Mouse (Mus musculus): ENCODE results near the gene Atp6v0e2.
"Not testable (repeated sequence)": the region's sequence is repeated elsewhere in the genome, so short reads cannot be mapped to it uniquely, and the experiment has no call there.

Gene Atp6v0e2

DNA sequence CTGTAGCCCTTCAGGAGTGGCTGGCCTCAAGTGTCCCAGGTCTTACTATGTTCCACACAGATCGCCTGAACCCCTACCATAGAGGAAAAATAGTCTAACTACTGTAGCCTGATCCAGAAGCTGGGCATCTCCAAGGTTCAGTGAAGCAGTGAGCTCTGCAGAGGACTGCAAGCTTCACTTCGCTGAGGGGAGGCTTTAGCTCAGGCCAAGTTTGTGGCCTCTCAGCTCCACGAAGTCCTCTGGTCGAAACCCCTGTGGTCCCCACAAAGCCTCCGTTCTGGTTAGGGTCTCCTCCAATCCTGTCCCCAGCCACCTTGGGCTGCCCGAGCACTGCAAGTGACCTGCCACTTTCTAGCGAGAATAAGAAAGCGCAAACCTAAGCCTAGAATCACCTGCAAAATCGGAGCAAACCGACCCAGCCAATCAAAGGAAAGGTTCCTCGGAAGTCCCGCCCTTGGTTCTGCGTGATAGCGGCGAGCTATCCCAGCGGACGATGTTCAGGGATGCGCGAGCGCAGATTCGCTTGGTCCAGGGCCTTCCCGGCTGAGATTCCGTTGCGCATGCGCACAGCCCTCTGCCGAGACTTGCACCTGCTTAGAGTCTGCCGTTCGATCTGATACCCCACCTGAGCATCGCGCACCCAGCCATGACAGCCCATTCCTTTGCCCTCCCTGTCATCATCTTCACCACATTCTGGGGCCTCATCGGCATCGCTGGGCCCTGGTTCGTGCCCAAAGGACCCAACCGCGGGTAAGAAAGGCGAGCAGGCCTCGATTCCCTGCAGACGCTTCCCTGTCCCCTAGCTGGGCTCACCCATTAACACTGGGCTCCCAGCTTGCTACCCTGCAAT lies at the start of gene Atp6v0e2:
TSS of gene Atp6v0e2 (plus strand) at position 511 of the 850 bp plus-strand sequence.
- DNase-seq (ENCODE audit: low spot score in 2 of 2): no peak

GRCm38 (mm10) chr6:48487747-48488725 lies 49.4 kb upstream of the Atp6v0e2 start:
- DNase-seq (ENCODE audit: low spot score in 2 of 2): peak in 1 of 2 experiments; percentile 16

DNA sequence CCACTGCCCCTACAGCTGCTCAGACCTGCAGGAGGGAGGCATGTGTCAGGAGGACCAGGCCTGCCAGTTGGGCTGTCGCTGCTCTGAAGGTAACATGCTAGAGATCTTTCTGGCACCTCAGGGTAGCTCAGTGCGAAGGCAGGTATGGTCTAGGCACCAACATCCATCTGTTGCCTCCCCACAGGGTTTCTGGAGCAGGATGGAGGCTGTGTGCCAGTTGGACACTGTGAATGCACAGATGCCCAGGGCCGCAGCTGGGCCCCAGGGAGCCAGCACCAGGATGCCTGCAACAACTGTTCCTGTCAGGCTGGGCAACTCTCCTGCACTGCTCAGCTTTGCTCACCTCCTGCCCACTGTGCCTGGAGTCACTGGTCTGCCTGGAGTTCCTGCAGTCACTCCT lies 47.7 kb upstream of the Atp6v0e2 start:
- no peak for DNase-seq (ENCODE audit: low spot score in 2 of 2)

GRCm38 (mm10) chr6:48491361-48491760 lies 46.1 kb upstream of the Atp6v0e2 start:
- no peak for DNase-seq (ENCODE audit: low spot score in 2 of 2)

DNA sequence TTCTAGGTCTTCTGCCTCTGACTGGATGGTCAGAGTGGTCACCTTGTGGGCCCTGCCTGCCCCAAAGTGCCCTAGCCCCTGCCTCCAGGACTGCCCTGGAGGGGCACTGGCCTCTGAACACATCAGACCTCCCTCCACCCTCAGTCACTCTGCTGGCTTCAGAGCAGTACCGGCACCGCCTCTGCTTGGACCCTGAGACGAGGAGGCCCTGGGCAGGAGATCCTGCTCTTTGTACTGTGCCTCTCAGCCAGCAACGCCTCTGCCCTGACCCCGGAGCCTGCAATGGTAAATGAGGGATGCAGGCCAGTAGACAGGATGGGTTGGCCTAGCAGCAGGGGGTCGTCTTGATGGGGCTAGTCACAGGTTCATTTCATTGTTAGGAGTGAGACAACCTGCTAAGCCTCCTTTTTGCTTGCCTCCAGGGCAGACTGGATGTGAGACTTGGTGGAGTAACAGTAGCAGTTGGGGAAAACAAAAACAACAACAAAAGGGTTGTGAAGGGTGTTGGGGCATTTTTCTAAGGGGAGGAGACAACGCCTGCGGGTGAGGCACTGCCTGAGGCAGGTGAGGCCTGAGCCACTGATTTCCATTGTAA lies 44.2 kb upstream of the Atp6v0e2 start:
- no peak for DNase-seq (ENCODE audit: low spot score in 2 of 2)

DNA sequence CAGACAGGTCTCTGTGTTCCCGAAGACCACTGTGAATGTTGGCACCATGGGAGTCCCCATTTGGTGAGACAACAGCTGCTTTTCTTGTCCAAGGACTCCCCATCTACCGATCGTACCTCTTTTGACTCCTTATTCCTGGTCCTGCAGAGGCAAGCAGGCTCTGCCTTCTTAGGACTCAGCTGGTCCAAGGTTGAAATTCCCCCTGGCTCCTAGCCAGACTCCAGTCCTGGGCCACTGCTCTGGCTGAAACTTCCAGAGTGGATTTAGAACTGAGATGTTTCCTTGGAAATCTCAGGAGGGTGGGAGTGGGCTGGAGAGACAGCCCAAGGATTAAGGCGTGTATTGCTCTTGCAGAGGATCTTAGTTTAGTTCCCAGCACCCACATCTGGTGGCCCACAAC lies 39.9 kb upstream of the Atp6v0e2 start:
- no peak for DNase-seq (ENCODE audit: low spot score in 2 of 2)

DNA sequence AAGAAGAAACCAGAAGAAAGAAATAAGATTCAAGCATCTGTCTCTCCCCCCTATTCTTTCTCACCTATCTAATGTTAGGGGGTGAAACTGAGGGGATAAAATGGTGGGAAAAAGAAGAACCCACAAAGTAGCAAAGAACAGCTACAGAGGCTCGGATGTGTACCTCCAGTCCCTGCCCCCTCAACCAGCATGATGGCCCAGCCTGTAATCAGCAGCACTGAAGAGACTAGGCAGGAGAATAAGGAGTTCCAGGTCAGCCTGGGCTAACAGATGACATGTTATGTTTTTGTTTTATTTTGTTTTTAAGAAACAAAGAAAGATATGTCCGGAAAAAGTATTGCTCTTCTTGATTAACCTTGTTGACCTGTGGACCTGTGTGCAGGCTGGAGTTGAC lies 33.6 kb upstream of the Atp6v0e2 start:
- DNase-seq (ENCODE audit: low spot score in 2 of 2): no peak

- peak; percentile 40 to 42 for DNase-seq (ENCODE audit: low spot score in 2 of 2)
Measured at GRCm38 (mm10) chr6:48504241-48504854, 33.1 kb upstream of the Atp6v0e2 start.

DNA sequence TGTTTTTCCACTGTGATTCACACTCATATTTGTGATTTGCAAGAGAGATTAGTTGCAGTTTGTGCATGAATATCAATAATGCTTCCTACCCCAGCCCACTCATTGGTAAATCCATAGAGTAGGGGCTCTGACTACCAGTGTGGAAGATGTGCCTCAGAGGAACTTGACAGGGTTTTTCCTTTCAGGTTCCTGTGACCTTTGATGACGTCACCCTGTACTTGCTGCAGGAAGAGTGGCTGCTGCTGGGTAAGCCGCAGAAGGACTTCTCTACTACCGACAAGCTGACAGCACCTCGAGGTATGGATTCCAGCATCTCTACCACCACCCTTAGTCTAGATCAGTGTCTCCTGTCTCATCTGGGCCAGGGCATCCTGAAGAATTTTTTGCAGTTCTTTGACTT lies 29.3 kb upstream of the Atp6v0e2 start:
- no peak for DNase-seq (ENCODE audit: low spot score in 2 of 2)

DNA sequence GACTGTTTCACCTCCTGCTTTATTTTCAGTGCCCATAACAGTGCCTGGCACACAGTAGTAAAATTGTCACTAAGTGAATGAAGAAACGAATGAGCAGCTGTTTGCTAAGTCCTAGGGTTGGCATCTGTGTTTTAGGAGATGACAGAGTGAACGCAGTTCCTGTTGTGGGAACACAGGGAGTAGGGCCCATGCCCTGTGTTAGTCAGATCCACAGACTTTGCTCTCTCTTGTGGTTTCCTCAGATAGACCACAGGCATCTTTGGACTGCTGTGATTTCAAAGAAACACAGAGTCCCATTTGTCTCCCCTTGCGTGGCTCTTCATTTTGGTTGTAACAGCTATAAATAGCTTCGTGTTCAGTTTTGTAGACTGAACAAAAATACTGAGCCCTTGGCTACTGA lies 27.0 kb upstream of the Atp6v0e2 start:
- no peak for DNase-seq (ENCODE audit: low spot score in 2 of 2)

- DNase-seq (ENCODE audit: low spot score in 2 of 2): no peak
Measured at GRCm38 (mm10) chr6:48511861-48512260, 25.6 kb upstream of the Atp6v0e2 start.

- DNase-seq (ENCODE audit: low spot score in 2 of 2): not testable (repeated sequence)
Measured at GRCm38 (mm10) chr6:48524882-48525281, 12.5 kb upstream of the Atp6v0e2 start.

GRCm38 (mm10) chr6:48527901-48528300 lies 9.5 kb upstream of the Atp6v0e2 start:
- DNase-seq (ENCODE audit: low spot score in 2 of 2): no peak

GRCm38 (mm10) chr6:48529261-48529660 lies 8.2 kb upstream of the Atp6v0e2 start:
- no peak for DNase-seq (ENCODE audit: low spot score in 2 of 2)

GRCm38 (mm10) chr6:48529871-48530440 lies 7.5 kb upstream of the Atp6v0e2 start:
- no peak for DNase-seq (ENCODE audit: low spot score in 2 of 2)

DNA sequence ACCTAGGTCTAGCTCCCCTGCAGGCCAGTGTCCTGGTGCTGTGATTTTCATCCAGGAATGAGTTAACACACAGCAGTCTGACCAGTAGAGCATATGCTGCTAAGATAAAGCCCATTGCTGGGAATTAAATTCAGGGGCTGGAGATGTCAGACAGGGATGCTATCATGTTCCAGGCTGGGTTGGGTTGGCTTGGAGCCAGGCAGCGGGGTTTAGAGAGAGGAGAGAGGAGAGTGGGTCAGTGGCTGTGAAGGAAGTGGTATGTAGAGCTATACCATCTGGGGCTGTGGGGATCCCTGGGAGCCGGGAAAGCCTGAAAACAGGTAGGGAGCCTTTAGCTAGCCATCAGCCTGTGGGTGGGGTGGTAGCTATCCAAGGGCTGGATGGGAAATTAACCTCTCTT lies 6.6 kb upstream of the Atp6v0e2 start:
- no peak for DNase-seq (ENCODE audit: low spot score in 2 of 2)

DNA sequence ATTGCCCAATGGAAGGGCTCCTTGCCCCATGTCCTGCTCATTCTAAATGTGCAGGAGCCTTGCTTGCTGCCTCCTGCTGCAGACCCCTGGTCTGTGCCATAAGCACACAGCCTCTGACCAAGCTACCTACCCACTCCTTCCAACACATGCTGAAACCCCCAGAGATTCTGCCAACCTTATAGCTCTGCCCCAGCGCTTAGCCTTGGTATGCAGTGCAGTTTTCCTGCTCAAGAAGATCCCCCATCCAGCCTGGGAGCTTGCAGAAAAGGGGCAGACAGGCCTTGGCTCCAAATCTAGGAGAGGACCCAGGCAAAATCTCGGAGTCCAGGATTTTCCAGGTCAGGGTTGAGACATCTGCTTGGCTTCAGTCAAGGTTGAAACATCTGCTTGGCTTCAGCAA lies 3.9 kb upstream of the Atp6v0e2 start:
- no peak for DNase-seq (ENCODE audit: low spot score in 2 of 2)

DNA sequence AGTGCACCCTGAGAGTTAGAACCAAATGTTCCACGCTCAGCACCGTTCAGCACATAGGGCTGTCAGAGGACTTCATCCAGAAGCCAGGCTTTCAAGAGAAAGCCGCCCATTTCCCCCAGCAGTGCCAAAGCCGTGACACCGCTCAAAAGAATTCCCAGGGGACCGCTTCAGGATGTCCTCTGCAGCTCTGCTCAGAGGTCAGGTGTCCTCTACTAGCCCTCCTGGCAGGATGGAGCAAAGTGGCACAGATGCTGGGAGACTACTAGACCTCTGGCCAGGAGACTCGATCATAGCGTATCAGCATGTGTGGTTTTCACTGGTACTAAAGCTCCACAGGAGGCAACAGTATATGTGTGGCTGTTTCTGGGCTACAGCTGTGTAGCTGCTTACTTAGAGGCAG lies 2.5 kb upstream of the Atp6v0e2 start:
- DNase-seq (ENCODE audit: low spot score in 2 of 2): no peak

- DNase-seq (ENCODE audit: low spot score in 2 of 2): no peak
Measured at GRCm38 (mm10) chr6:48536091-48536490, 1.3 kb upstream of the Atp6v0e2 start.

GRCm38 (mm10) chr6:48538841-48539737 lies 1.7 kb downstream of the Atp6v0e2 start:
- DNase-seq (ENCODE audit: low spot score in 2 of 2): peak; percentile 66 to 72

All from natural killer cell, adult 2 months (primary cell).